Mouse (Mus musculus): ENCODE measurements at regions not wholly inside any gene's neighbourhood (a gene's known extent, or its start where the extent isn't known, plus 50 kb on each side); places are given as distances from the start of the nearest gene placed in this dataset.

DNA sequence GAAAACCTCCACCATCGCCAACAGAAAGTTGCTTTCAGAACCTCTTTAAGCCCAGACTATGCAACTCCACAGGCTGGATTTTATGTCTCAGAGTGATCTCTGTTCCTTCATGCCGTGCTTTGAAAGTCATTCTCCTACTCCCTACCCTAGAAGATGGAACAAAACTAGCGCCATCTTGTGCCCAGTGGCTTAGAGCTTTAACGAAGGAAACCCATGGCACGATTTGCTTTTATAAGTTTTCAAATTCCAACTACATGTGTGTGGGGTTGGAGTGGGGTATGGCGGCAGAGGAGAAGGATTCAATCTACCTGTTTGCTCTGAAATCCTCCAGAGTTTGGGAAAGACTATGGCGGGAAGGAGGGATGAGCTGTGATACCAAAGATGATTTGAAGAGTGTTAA, 118.7 kb upstream of the Tmem45b start:
- TF ChIP-seq CTCF (IDR thresholded peaks at IDR 0.05; ENCODE audit: low read depth) (no peak), EP300 (IDR thresholded peaks at IDR 0.05; ENCODE audit: low read depth) (no peak)
